Mouse (Mus musculus): ENCODE measurements around the gene Ccdc162. TPM values are rescaled to one million over a fixed set of nuclear protein-coding genes. Genes with fewer than 3 reads are reported as not detected.
A peak's percentile ranks its signal among the peaks of the same experiment; 100 is the strongest.

The Ccdc162 gene
- polyA plus RNA-seq, 2 experiments = 1.6 to 2.1 TPM

- Histone ChIP-seq H3K4me3 (replicated peaks; ENCODE audit: low read length) (no peak overlapping the region), H3K27ac (replicated peaks; ENCODE audit: low read depth, low read length) (no peak overlapping the region), H3K4me1 (ENCODE audit: control insufficient read depth, insufficient read depth, low read length) (peaks cover 5% of the 10 kb centered on the region), H3K36me3 (ENCODE audit: control insufficient read depth, insufficient read depth, low read length) (no peaks in the 10 kb centered on the region), H3K27me3 (ENCODE audit: control insufficient read depth, insufficient read depth, low read length) (no peaks in the 10 kb centered on the region), H3K4me2 (replicated peaks; ENCODE audit: low read depth, low read length, severe bottlenecking) (no peak overlapping the region), H3K9ac (ENCODE audit: low read depth, low read length, severe bottlenecking) (no peak overlapping the region), H3K9me3 (ENCODE audit: control insufficient read depth, low read length) (no peaks in the 10 kb centered on the region)
- no peak for DNase-seq (ENCODE audit: low spot score)
- TF ChIP-seq POLR2A (IDR thresholded peaks at IDR 0.05; ENCODE audit: borderline replicate concordance, extremely low read depth, insufficient read depth, insufficient read length) = no peak
- WGBS = 16% methylated on average over 6 of the region's 6 CpGs
- ATAC-seq (ENCODE audit: low FRiP score, low read depth) = no peak
Observed at GRCm38 (mm10) chr10:41573190-41573589, 143.2 kb downstream of the Ccdc162 start.

- DNase-seq (ENCODE audit: low spot score) (no peak), ATAC-seq (ENCODE audit: low FRiP score, low read depth) (no peak)
- H3K9me3 ChIP-seq (ENCODE audit: control insufficient read depth, low read length) = no peaks in the 10 kb centered on the region
- H3K9ac ChIP-seq (ENCODE audit: low read depth, low read length, severe bottlenecking) = no peak overlapping the region
- H3K27me3 ChIP-seq (ENCODE audit: control insufficient read depth, insufficient read depth, low read length) = no peaks in the 10 kb centered on the region
- WGBS = 70% methylated on average over 4 of the region's 4 CpGs
- no peak overlapping the region for H3K27ac ChIP-seq (replicated peaks; ENCODE audit: low read depth, low read length)
- H3K4me2 ChIP-seq (replicated peaks; ENCODE audit: low read depth, low read length, severe bottlenecking) = no peak overlapping the region
- H3K36me3 ChIP-seq (ENCODE audit: control insufficient read depth, insufficient read depth, low read length) = no peaks in the 10 kb centered on the region
- no peak for TF ChIP-seq POLR2A (IDR thresholded peaks at IDR 0.05; ENCODE audit: borderline replicate concordance, extremely low read depth, insufficient read depth, insufficient read length)
- no peak overlapping the region for H3K4me3 ChIP-seq (replicated peaks; ENCODE audit: low read length)
- H3K4me1 ChIP-seq (ENCODE audit: control insufficient read depth, insufficient read depth, low read length) = peaks cover 5% of the 10 kb centered on the region
Observed at GRCm38 (mm10) chr10:41572274-41572673, 144.2 kb downstream of the Ccdc162 start.

GRCm38 (mm10) chr10:41571065-41571464, 145.4 kb downstream of the Ccdc162 start:
- no peak for TF ChIP-seq POLR2A (IDR thresholded peaks at IDR 0.05; ENCODE audit: borderline replicate concordance, extremely low read depth, insufficient read depth, insufficient read length)
- Histone ChIP-seq H3K4me1 (ENCODE audit: control insufficient read depth, insufficient read depth, low read length) (peaks cover 3% of the 10 kb centered on the region), H3K4me2 (replicated peaks; ENCODE audit: low read depth, low read length, severe bottlenecking) (no peak overlapping the region), H3K9ac (ENCODE audit: low read depth, low read length, severe bottlenecking) (no peak overlapping the region), H3K27ac (replicated peaks; ENCODE audit: low read depth, low read length) (no peak overlapping the region), H3K4me3 (replicated peaks; ENCODE audit: low read length) (no peak overlapping the region), H3K9me3 (ENCODE audit: control insufficient read depth, low read length) (no peaks in the 10 kb centered on the region), H3K27me3 (ENCODE audit: control insufficient read depth, insufficient read depth, low read length) (no peaks in the 10 kb centered on the region), H3K36me3 (ENCODE audit: control insufficient read depth, insufficient read depth, low read length) (no peaks in the 10 kb centered on the region)
- DNase-seq (ENCODE audit: low spot score) (no peak), ATAC-seq (ENCODE audit: low FRiP score, low read depth) (no peak)
- 69% methylated on average over 4 of the region's 4 CpGs for WGBS

GRCm38 (mm10) chr10:41568306-41568705, 148.1 kb downstream of the Ccdc162 start:
- no peak for TF ChIP-seq POLR2A (IDR thresholded peaks at IDR 0.05; ENCODE audit: borderline replicate concordance, extremely low read depth, insufficient read depth, insufficient read length)
- no peak overlapping the region for H3K9ac ChIP-seq (ENCODE audit: low read depth, low read length, severe bottlenecking)
- no peak overlapping the region for H3K4me3 ChIP-seq (replicated peaks; ENCODE audit: low read length)
- H3K4me1 ChIP-seq (ENCODE audit: control insufficient read depth, insufficient read depth, low read length) = peaks cover 1% of the 10 kb centered on the region; the same call in 1 of the 2 replicates
- H3K36me3 ChIP-seq (ENCODE audit: control insufficient read depth, insufficient read depth, low read length) = no peaks in the 10 kb centered on the region
- ATAC-seq (ENCODE audit: low FRiP score, low read depth) = 0 out of 2 replicates have a peak, but pooled peaks have one; percentile 34
- H3K9me3 ChIP-seq (ENCODE audit: control insufficient read depth, low read length) = no peaks in the 10 kb centered on the region
- no peak overlapping the region for H3K4me2 ChIP-seq (replicated peaks; ENCODE audit: low read depth, low read length, severe bottlenecking)
- no peak overlapping the region for H3K27ac ChIP-seq (replicated peaks; ENCODE audit: low read depth, low read length)
- WGBS = 23% methylated on average over 3 of the region's 3 CpGs
- H3K27me3 ChIP-seq (ENCODE audit: control insufficient read depth, insufficient read depth, low read length) = no peaks in the 10 kb centered on the region
- peak; percentile 49 for DNase-seq (ENCODE audit: low spot score)

GRCm38 (mm10) chr10:41565141-41565540, 151.3 kb downstream of the Ccdc162 start:
- no peak for TF ChIP-seq POLR2A (IDR thresholded peaks at IDR 0.05; ENCODE audit: borderline replicate concordance, extremely low read depth, insufficient read depth, insufficient read length)
- no peaks in the 10 kb centered on the region for H3K4me1 ChIP-seq (ENCODE audit: control insufficient read depth, insufficient read depth, low read length)
- H3K9me3 ChIP-seq (ENCODE audit: control insufficient read depth, low read length) = peaks cover 3% of the 10 kb centered on the region; the same call in 1 of the 2 replicates
- DNase-seq (ENCODE audit: low spot score) (no peak), ATAC-seq (ENCODE audit: low FRiP score, low read depth) (no peak)
- H3K4me2 ChIP-seq (replicated peaks; ENCODE audit: low read depth, low read length, severe bottlenecking) = no peak overlapping the region
- no peak overlapping the region for H3K27ac ChIP-seq (replicated peaks; ENCODE audit: low read depth, low read length)
- H3K4me3 ChIP-seq (replicated peaks; ENCODE audit: low read length) = no peak overlapping the region
- no peaks in the 10 kb centered on the region for H3K27me3 ChIP-seq (ENCODE audit: control insufficient read depth, insufficient read depth, low read length)
- WGBS = 32% methylated on average over 5 of the region's 5 CpGs
- no peaks in the 10 kb centered on the region for H3K36me3 ChIP-seq (ENCODE audit: control insufficient read depth, insufficient read depth, low read length)
- H3K9ac ChIP-seq (ENCODE audit: low read depth, low read length, severe bottlenecking) = no peak overlapping the region
